Mouse (Mus musculus) small intestine, adult 2 months (tissue): ENCODE data around the gene Ikbip.

Experiments
- CTCF ChIP-seq: fragments of 200-500 bp; IDR thresholded peaks from 2 replicates; pipeline ENCODE4 v1.5.1; 2012; ENCODE audit warnings: low read depth, mild to moderate bottlenecking, control low read depth, inconsistent platforms, low read length, moderate library complexity, mixed read lengths; ENCODE audit not compliant: insufficient replicate concordance, insufficient read length; ENCODE audit errors: extremely low read depth
- POLR2A ChIP-seq: fragments of 200-500 bp; IDR thresholded peaks from 2 replicates; pipeline ENCODE4 v1.6.1; 2012; ENCODE audit warnings: low read depth, mild to moderate bottlenecking, control low read depth, inconsistent platforms, low read length, moderate library complexity

DNA sequence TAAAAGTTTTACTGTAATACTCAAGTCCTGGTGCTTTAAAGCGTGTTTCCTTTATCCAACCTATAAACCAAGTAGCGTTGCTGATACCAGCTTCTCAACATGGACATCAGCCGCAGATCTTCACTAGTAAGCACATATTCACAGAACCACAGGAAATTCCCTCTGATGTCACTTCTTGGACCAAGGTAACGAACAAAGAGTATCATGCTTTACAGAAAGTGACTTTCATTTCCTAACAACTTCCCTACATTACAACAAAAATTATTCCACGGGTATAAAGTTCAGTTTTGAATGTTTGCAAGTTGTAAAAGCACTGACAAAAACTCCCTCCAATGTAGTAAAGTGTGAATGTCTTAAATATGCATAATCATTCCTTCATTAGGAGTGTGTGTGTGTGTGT lies 2.2 kb upstream of the Ikbip start:
- no peak for TF ChIP-seq CTCF
- TF ChIP-seq POLR2A, result no peak
